Mouse (Mus musculus) lung, adult 2 months (tissue): Measurements from ENCODE around the gene Zfp738. TPM values are rescaled to one million over a fixed set of nuclear protein-coding genes. Genes with fewer than 3 reads are reported as not detected.

Experiments
- DNase-seq: peaks from one replicate; pipeline ENCODE4 v3.0.0; 2022
- H3K4me1 ChIP-seq: fragments of 200-500 bp; 2 replicates; pipeline ENCODE4 v1.6.1; 2011; ENCODE audit warnings: low read length; ENCODE audit not compliant: control insufficient read depth, insufficient read depth
- H3K4me3 ChIP-seq: fragments of 200-500 bp; replicated peaks from 2 replicates; pipeline ENCODE3; 2011; ENCODE audit warnings: low read depth, mild to moderate bottlenecking, control low read depth, low read length; ENCODE audit errors: extremely low read depth
- CTCF ChIP-seq: fragments of 200-500 bp; IDR thresholded peaks from 2 replicates; pipeline ENCODE4 v1.5.1; 2011; ENCODE audit warnings: mild to moderate bottlenecking, low read length, control low read depth; ENCODE audit not compliant: insufficient read depth
- POLR2A ChIP-seq: fragments of 200-500 bp; IDR thresholded peaks from 2 replicates; pipeline ENCODE4 v1.6.1; 2011; ENCODE audit warnings: low read depth, mild to moderate bottlenecking, control low read depth, low read length, borderline replicate concordance; ENCODE audit errors: extremely low read depth
- WGBS: fragments of 180-500 bp; shearing (Covaris S2); methylation state at CpG from one replicate; pipeline ENCODE4 v1.1.7; 2018; 5-methylcytosine and 5-hydroxymethylcytosine counted together
- polyA plus RNA-seq: library from polyadenylated mRNA; depleted of rRNA; stranded (reverse); fragments of >200 nt; gene quantifications from 2 replicates; pipeline ENCODE4 v1.2.3, GENCODE M21; 2012; rRNA removed

Zfp738 gene
- polyA plus RNA-seq, 1 experiment: 4.9 TPM

- peak within 1 kb of the TSS; percentile 72 for H3K4me3 ChIP-seq
- TF ChIP-seq CTCF (0 out of 2 replicates have a peak, but pooled peaks have one; percentile 17), POLR2A (peak; percentile 47; the same call in 1 of the 2 replicates)
- peak; percentile 83 for DNase-seq
- H3K4me1 ChIP-seq: peaks cover 2% of the 10 kb centered on the region
- WGBS: under 1% methylated on average over 19 of the region's 19 CpGs
Measured at GRCm38 (mm10) chr13:67637294-67638007, 49.4 kb downstream of the Zfp738 start, which contains the start of the genes Gm49345 and Zfp729a. Gene Gm49345, minus strand, starts transcription at chr13:67637769. Gene Zfp729a, minus strand, starts transcription at chr13:67637791.

GRCm38 (mm10) chr13:67610108-67610507 is 76.8 kb downstream of the Zfp738 start:
- H3K4me1 ChIP-seq: no peaks in the 10 kb centered on the region; the same call in 1 of the 2 replicates
- no peak for TF ChIP-seq POLR2A
- no peak for TF ChIP-seq CTCF
- 64% methylated on average over 4 of the region's 4 CpGs for WGBS
- DNase-seq: no peak
- H3K4me3 ChIP-seq: no peak overlapping the region

DNA sequence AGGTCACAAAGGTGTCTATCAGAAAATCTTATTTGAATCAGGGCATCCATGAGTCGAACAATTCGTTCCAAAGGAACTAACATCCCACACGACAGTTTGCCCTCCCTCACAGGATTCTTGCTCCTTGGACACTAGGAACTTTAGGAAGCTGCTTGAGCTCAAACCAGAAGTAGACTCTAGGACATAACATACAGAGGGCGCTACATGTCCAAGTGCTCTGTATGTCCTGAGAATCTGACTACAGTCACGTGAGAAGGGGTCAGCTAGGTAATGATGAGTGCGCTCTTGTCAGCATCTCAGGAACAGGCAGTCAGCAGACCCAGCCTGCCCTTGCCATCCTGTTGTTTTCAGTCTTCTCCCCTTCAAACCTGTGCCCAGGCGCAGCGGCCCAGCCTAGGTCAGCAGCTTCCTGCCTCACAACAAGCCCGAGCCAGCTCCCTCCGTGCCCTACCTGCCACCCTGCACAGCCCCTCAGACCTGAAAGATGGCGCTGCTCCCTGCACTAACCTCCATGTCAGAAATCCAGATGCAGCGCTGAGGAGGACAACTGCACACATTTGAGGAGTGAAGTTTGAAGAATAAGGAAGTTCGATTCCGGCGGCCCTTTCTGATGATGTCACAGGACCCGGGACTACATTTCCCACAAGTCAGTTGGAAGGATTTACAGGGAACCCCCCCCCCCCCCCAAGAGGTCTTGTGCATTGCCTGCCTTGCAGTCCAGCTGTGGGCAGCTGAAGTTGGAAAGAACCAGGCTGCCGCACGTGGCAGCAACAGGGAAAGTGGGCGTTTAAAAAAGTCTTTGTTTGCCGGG is 77.6 kb downstream of the Zfp738 start, which contains the start of gene Zfp729b:
Gene Zfp729b (minus strand): TSS at position 642 of the 811 bp plus-strand sequence.
- no peaks in the 10 kb centered on the region; the same call in 1 of the 2 replicates for H3K4me1 ChIP-seq
- peak; percentile 92 for DNase-seq
- no peak for TF ChIP-seq CTCF
- peak; percentile 20; the same call in 1 of the 2 replicates for TF ChIP-seq POLR2A
- 2% methylated on average over 20 of the region's 20 CpGs for WGBS
- peak within 1 kb of the TSS; percentile 84 for H3K4me3 ChIP-seq

Other genes starting within 250 kb of the Zfp738 start
- 0.66 and 2.5 TPM in 2 replicates for gene Zfp874a, start 235.4 kb downstream of the Zfp738 start, polyA plus RNA-seq
- 1.0 and 3.1 TPM in 2 replicates for gene Zfp874b, start 202.8 kb downstream of the Zfp738 start, polyA plus RNA-seq
- 0.79 and 0.91 TPM in 2 replicates for gene Zfp58, start 186.5 kb downstream of the Zfp738 start, polyA plus RNA-seq
- not detected in 2 replicates for gene Gm26965, start 160.9 kb downstream of the Zfp738 start, polyA plus RNA-seq
- gene Zfp87, start 160.9 kb downstream of the Zfp738 start, polyA plus RNA-seq: 17.9 and 21.2 TPM in 2 replicates
- gene Zfp748, start 133.2 kb downstream of the Zfp738 start, polyA plus RNA-seq: 3.0 and 4.5 TPM in 2 replicates
- gene Zfp729b, start 77.4 kb downstream of the Zfp738 start, polyA plus RNA-seq: 0.40 and 0.63 TPM in 2 replicates
- 0.34 and 0.45 TPM in 2 replicates for gene Gm49345, start 49.3 kb downstream of the Zfp738 start, polyA plus RNA-seq
- gene Zfp729a, start 49.3 kb downstream of the Zfp738 start, polyA plus RNA-seq: 0.68 and 1.0 TPM in 2 replicates
- gene Zfp65, start 42.1 kb upstream of the Zfp738 start, polyA plus RNA-seq: 0.75 and 0.84 TPM in 2 replicates
- 0.50 and 1.0 TPM in 2 replicates for gene Zfp85, start 68.2 kb upstream of the Zfp738 start, polyA plus RNA-seq
- 0.46 and 1.2 TPM in 2 replicates for gene Zfp493, start 92.6 kb upstream of the Zfp738 start, polyA plus RNA-seq
- gene Zfp273, start 126.7 kb upstream of the Zfp738 start, polyA plus RNA-seq: 0.31 and 0.72 TPM in 2 replicates
- gene Gm10037, start 144.0 kb upstream of the Zfp738 start, polyA plus RNA-seq: 0.27 and 0.82 TPM in 2 replicates
- not detected in 2 replicates for gene BC048507, start 176.3 kb upstream of the Zfp738 start, polyA plus RNA-seq